Mouse (Mus musculus) myocyte (in vitro differentiated cells): ENCODE results near the gene Ifitm10. TPM values are rescaled to one million over a fixed set of nuclear protein-coding genes. Genes with fewer than 3 reads are reported as not detected.

ENCODE experiments used
- H3K27me3 ChIP-seq: one replicate; pipeline ENCODE4 v1.6.1; 2011; ENCODE audit not compliant: control insufficient read depth, insufficient read depth, insufficient read length
- H3K36me3 ChIP-seq: one replicate; pipeline ENCODE4 v1.6.1; 2011; ENCODE audit not compliant: control insufficient read depth, insufficient read depth
- H3K4me2 ChIP-seq: one replicate; pipeline ENCODE4 v1.6.1; 2011; ENCODE audit warnings: low read depth, control low read depth
- H3K4me3 ChIP-seq: one replicate; pipeline ENCODE4 v1.5.1; 2011; ENCODE audit warnings: mild to moderate bottlenecking, control low read depth, moderate library complexity
- H3K79me2 ChIP-seq: one replicate; pipeline ENCODE4 v1.6.1; 2011; ENCODE audit not compliant: control insufficient read depth, insufficient read depth
- H3ac ChIP-seq: one replicate; pipeline ENCODE4 v1.6.1; 2011; ENCODE audit not compliant: control insufficient read depth, insufficient read length
- CEBPB ChIP-seq: IDR thresholded peaks from 2 replicates; pipeline ENCODE4 v1.6.1; 2011; ENCODE audit warnings: mild to moderate bottlenecking, moderate library complexity; ENCODE audit not compliant: poor library complexity, insufficient read depth, severe bottlenecking
- E2F4 ChIP-seq: IDR thresholded peaks from one replicate; pipeline ENCODE4 v1.6.1; 2011; ENCODE audit warnings: mild to moderate bottlenecking, control low read depth, moderate library complexity; ENCODE audit not compliant: insufficient read depth
- MAX ChIP-seq: IDR thresholded peaks from one replicate; pipeline ENCODE4 v1.6.1; 2011; ENCODE audit warnings: low read depth, mild to moderate bottlenecking, control low read depth
- MYOD1 ChIP-seq, 3 experiments: IDR thresholded peaks; one replicate each; pipeline ENCODE4 v1.6.1; 2011; ENCODE audit warnings: control low read depth in 2 of 3, low read depth in 2 of 3, mild to moderate bottlenecking in 2 of 3, moderate library complexity in 1 of 3; ENCODE audit not compliant: insufficient read length in 2 of 3, control insufficient read depth in 1 of 3
- MYOG ChIP-seq, 3 experiments: IDR thresholded peaks; one replicate each; pipeline ENCODE4 v1.6.1; 2011; ENCODE audit warnings: control low read depth in 2 of 3, low read depth in 2 of 3, mild to moderate bottlenecking in 2 of 3; ENCODE audit not compliant: insufficient read length in 2 of 3, control insufficient read depth in 1 of 3, insufficient read depth in 1 of 3
- POLR2A ChIP-seq: IDR thresholded peaks from one replicate; pipeline ENCODE4 v1.6.1; 2011; ENCODE audit warnings: low read depth, mild to moderate bottlenecking, control low read depth, moderate library complexity; ENCODE audit not compliant: insufficient read length
- POLR2AphosphoS2 ChIP-seq: IDR thresholded peaks from one replicate; pipeline ENCODE4 v1.6.1; 2011; ENCODE audit warnings: low read depth, control low read depth; ENCODE audit not compliant: insufficient read length
- REST ChIP-seq: IDR thresholded peaks from one replicate; pipeline ENCODE4 v1.6.1; 2011; ENCODE audit warnings: mild to moderate bottlenecking, control low read depth, moderate library complexity; ENCODE audit not compliant: insufficient read depth, insufficient read length
- SRF ChIP-seq: IDR thresholded peaks from one replicate; pipeline ENCODE4 v1.6.1; 2011; ENCODE audit warnings: low read depth; ENCODE audit not compliant: control insufficient read depth, insufficient read length
- TCF12 ChIP-seq: IDR thresholded peaks from one replicate; pipeline ENCODE4 v1.6.1; 2011; ENCODE audit warnings: mild to moderate bottlenecking, control low read depth; ENCODE audit not compliant: poor library complexity, insufficient read depth, severe bottlenecking
- TCF3 ChIP-seq: IDR thresholded peaks from one replicate; pipeline ENCODE4 v1.6.1; 2011; ENCODE audit warnings: low read depth, control low read depth; ENCODE audit not compliant: insufficient read length
- USF1 ChIP-seq: IDR thresholded peaks from one replicate; pipeline ENCODE4 v1.6.1; 2011; ENCODE audit warnings: low read depth, mild to moderate bottlenecking, control low read depth, moderate library complexity
- polyA plus RNA-seq: library from polyadenylated mRNA; unstranded; fragments of >200 nt; fragmentation: generic; extraction: Trizol; gene quantifications from one replicate; pipeline ENCODE4 v1.2.1, GENCODE M21; 2012; ENCODE audit warnings: missing spikeins

The Ifitm10 gene
- polyA plus RNA-seq, 1 experiment = 5.4 TPM

GRCm38 (mm10) chr7:142331281-142331680 lies 42.3 kb downstream of the Ifitm10 start:
- no peak for TF ChIP-seq TCF12
- no peak for TF ChIP-seq REST
- TF ChIP-seq CEBPB = no peak

DNA sequence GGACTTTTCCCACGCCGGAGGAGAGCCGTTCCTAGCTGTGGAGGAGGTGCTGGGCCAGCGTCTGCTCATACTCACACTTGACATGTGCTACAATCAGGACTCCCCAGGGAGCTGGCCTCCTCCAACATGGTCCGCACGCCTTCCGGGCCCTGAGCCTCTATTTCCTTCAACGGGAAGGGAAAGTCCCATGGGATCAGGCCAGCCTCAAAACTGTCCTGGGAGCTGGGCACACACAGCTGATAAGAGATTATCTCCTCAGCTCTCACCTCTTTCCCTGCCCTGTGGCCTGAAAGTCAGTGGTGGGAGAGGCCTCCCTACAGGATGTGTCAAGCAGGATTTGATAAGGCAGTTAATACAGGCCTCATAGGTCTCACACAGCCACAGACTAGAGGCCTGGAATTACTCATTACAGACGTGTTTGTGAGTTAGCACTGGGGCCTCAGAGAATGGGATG lies 43.3 kb downstream of the Ifitm10 start:
- H3K4me3 ChIP-seq = no peak overlapping the region
- no peaks in the 10 kb centered on the region for H3K36me3 ChIP-seq
- H3K4me2 ChIP-seq = no peak overlapping the region
- no peak overlapping the region for H3ac ChIP-seq
- H3K79me2 ChIP-seq = no peaks in the 10 kb centered on the region
- no peak for TF ChIP-seq POLR2AphosphoS2
- no peak for TF ChIP-seq POLR2A
- no peak for TF ChIP-seq MYOD1 (IDR thresholded peaks at IDR 0.05; ENCODE audit: control insufficient read depth in 1 of 3, insufficient read length in 2 of 3, low read depth in 2 of 3)
- TF ChIP-seq REST = no peak
- TF ChIP-seq TCF3 = no peak
- no peak for TF ChIP-seq SRF
- TF ChIP-seq CEBPB = no peak
- no peak for TF ChIP-seq USF1
- no peak for TF ChIP-seq TCF12
- no peak for TF ChIP-seq MYOG (IDR thresholded peaks at IDR 0.05; ENCODE audit: control insufficient read depth in 1 of 3, insufficient read depth in 1 of 3, insufficient read length in 2 of 3, low read depth in 2 of 3)
- TF ChIP-seq MAX = no peak
- no peak for TF ChIP-seq E2F4
- H3K27me3 ChIP-seq = no peaks in the 10 kb centered on the region

More at GRCm38 (mm10) chr7:142331281-142331680, 42.3 kb downstream of the Ifitm10 start:
- no peak overlapping the region for H3K4me3 ChIP-seq
- H3K27me3 ChIP-seq = no peaks in the 10 kb centered on the region
- H3K36me3 ChIP-seq = no peaks in the 10 kb centered on the region
- H3K79me2 ChIP-seq = no peaks in the 10 kb centered on the region
- no peak overlapping the region for H3ac ChIP-seq
- no peak overlapping the region for H3K4me2 ChIP-seq

- Histone ChIP-seq H3ac (no peak overlapping the region), H3K36me3 (no peaks in the 10 kb centered on the region), H3K4me3 (no peak overlapping the region), H3K4me2 (no peak overlapping the region), H3K79me2 (no peaks in the 10 kb centered on the region), H3K27me3 (no peaks in the 10 kb centered on the region)
- TF ChIP-seq CEBPB (no peak), MYOD1 (IDR thresholded peaks at IDR 0.05; ENCODE audit: control insufficient read depth in 1 of 3, insufficient read length in 2 of 3, low read depth in 2 of 3) (no peak), MYOG (IDR thresholded peaks at IDR 0.05; ENCODE audit: control insufficient read depth in 1 of 3, insufficient read depth in 1 of 3, insufficient read length in 2 of 3, low read depth in 2 of 3) (no peak), TCF3 (no peak), MAX (no peak), E2F4 (no peak), SRF (no peak), POLR2AphosphoS2 (no peak), POLR2A (no peak), REST (no peak), USF1 (no peak), TCF12 (no peak)
Measured at GRCm38 (mm10) chr7:142328507-142328906, 45.0 kb downstream of the Ifitm10 start.

GRCm38 (mm10) chr7:142326714-142327445 lies 46.7 kb downstream of the Ifitm10 start:
- H3K79me2 ChIP-seq = no peaks in the 10 kb centered on the region
- no peak overlapping the region for H3K4me2 ChIP-seq
- H3K27me3 ChIP-seq = no peaks in the 10 kb centered on the region
- no peak for TF ChIP-seq TCF12
- no peak for TF ChIP-seq MYOD1 (IDR thresholded peaks at IDR 0.05; ENCODE audit: control insufficient read depth in 1 of 3, insufficient read length in 2 of 3, low read depth in 2 of 3)
- H3K36me3 ChIP-seq = no peaks in the 10 kb centered on the region
- H3K4me3 ChIP-seq = no peak overlapping the region
- H3ac ChIP-seq = no peak overlapping the region

- Histone ChIP-seq H3K36me3 (no peaks in the 10 kb centered on the region), H3K27me3 (no peaks in the 10 kb centered on the region), H3K4me3 (no peak overlapping the region), H3ac (no peak overlapping the region), H3K4me2 (no peak overlapping the region), H3K79me2 (no peaks in the 10 kb centered on the region)
- TF ChIP-seq MAX (no peak), E2F4 (no peak), POLR2AphosphoS2 (no peak), MYOD1 (IDR thresholded peaks at IDR 0.05; ENCODE audit: control insufficient read depth in 1 of 3, insufficient read length in 2 of 3, low read depth in 2 of 3) (no peak), REST (no peak), CEBPB (no peak), TCF12 (no peak), MYOG (IDR thresholded peaks at IDR 0.05; ENCODE audit: control insufficient read depth in 1 of 3, insufficient read depth in 1 of 3, insufficient read length in 2 of 3, low read depth in 2 of 3) (no peak), TCF3 (no peak), SRF (no peak), USF1 (no peak), POLR2A (no peak)
Measured at GRCm38 (mm10) chr7:142323396-142324117, 50.0 kb downstream of the Ifitm10 start.
